Mouse (Mus musculus): ENCODE results near the gene Sept9. TPM values are rescaled to one million over a fixed set of nuclear protein-coding genes. Genes with fewer than 3 reads are reported as not detected.

Gene Sept9
- polyA plus RNA-seq, 2 experiments: 78.7 to 125 TPM

- Histone ChIP-seq H3K27ac (replicated peaks; ENCODE audit: low read depth, low read length) (peak overlapping the region; percentile 65; the same call in 1 of the 2 replicates), H3K27me3 (ENCODE audit: control insufficient read depth, insufficient read depth, low read length) (no peaks in the 10 kb centered on the region), H3K4me3 (replicated peaks; ENCODE audit: low read length) (no peak overlapping the region), H3K36me3 (ENCODE audit: control insufficient read depth, insufficient read depth, low read length) (peaks cover 13% of the 10 kb centered on the region), H3K4me2 (replicated peaks; ENCODE audit: low read depth, low read length, severe bottlenecking) (no peak overlapping the region), H3K9ac (ENCODE audit: low read depth, low read length, severe bottlenecking) (no peak overlapping the region), H3K4me1 (ENCODE audit: control insufficient read depth, insufficient read depth, low read length) (peaks cover 9% of the 10 kb centered on the region), H3K9me3 (ENCODE audit: control insufficient read depth, low read length) (no peaks in the 10 kb centered on the region)
- 77% methylated on average over 3 of the region's 3 CpGs for WGBS
- DNase-seq (ENCODE audit: low spot score) (no peak), ATAC-seq (ENCODE audit: low FRiP score, low read depth) (no peak)
- TF ChIP-seq POLR2A (IDR thresholded peaks at IDR 0.05; ENCODE audit: borderline replicate concordance, extremely low read depth, insufficient read depth, insufficient read length): no peak
These were observed 97.8 kb downstream of the Sept9 start for GRCm38 (mm10) chr11:117297190-117297829.

DNA sequence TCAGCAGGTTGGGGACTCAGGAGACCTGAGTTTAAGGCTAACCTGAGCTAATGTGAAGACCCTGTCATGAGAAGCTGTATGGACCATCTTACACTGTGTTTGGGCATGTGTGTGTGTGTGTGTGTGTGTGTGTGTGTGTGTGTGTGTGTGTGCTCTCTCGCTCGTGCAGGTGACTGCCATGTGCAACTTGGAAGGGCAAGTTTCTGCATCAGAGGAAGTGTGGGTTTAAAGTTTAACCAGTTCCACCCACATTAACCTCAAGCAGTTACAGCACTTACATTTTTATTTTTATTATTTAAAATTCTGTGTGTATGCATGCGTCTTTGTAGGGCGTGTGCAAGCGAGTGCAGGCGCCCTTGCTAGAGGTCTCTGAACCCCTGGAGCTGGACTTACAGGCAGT is 100.3 kb downstream of the Sept9 start:
- WGBS: 95% methylated on average over 6 of the region's 6 CpGs
- no peak overlapping the region for H3K27ac ChIP-seq (replicated peaks; ENCODE audit: low read depth, low read length)
- no peak for ATAC-seq (ENCODE audit: low FRiP score, low read depth)
- TF ChIP-seq POLR2A (IDR thresholded peaks at IDR 0.05; ENCODE audit: borderline replicate concordance, extremely low read depth, insufficient read depth, insufficient read length): no peak
- H3K4me2 ChIP-seq (replicated peaks; ENCODE audit: low read depth, low read length, severe bottlenecking): no peak overlapping the region
- no peaks in the 10 kb centered on the region for H3K9me3 ChIP-seq (ENCODE audit: control insufficient read depth, low read length)
- H3K9ac ChIP-seq (ENCODE audit: low read depth, low read length, severe bottlenecking): no peak overlapping the region
- H3K27me3 ChIP-seq (ENCODE audit: control insufficient read depth, insufficient read depth, low read length): no peaks in the 10 kb centered on the region
- peaks cover 11% of the 10 kb centered on the region; the same call in 1 of the 2 replicates for H3K36me3 ChIP-seq (ENCODE audit: control insufficient read depth, insufficient read depth, low read length)
- no peak for DNase-seq (ENCODE audit: low spot score)
- H3K4me3 ChIP-seq (replicated peaks; ENCODE audit: low read length): no peak overlapping the region
- peaks cover 14% of the 10 kb centered on the region for H3K4me1 ChIP-seq (ENCODE audit: control insufficient read depth, insufficient read depth, low read length)

DNA sequence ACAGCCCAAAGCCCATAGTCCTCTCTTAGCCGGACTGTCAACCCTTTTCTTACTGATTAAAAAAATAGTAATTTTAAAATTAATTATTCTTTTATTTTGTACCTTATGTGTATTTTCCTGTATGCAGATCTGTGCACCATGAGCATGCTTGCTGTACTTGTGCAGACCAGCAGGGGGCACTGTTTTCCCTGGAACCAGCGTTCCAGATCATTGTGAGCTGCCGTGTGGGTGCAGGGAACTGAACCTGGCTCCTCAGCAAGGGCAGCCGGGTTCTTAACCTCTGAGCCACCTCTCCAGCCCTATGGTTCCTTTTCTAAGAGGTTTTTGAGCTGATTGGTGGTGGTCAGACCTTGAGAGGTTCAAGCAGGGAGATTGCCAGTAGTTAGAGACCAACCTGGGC is 101.3 kb downstream of the Sept9 start:
- H3K4me3 ChIP-seq (replicated peaks; ENCODE audit: low read length): no peak overlapping the region
- ATAC-seq (ENCODE audit: low FRiP score, low read depth) (no peak), DNase-seq (ENCODE audit: low spot score) (no peak)
- H3K9ac ChIP-seq (ENCODE audit: low read depth, low read length, severe bottlenecking): no peak overlapping the region
- H3K36me3 ChIP-seq (ENCODE audit: control insufficient read depth, insufficient read depth, low read length): peaks cover 11% of the 10 kb centered on the region; the same call in 1 of the 2 replicates
- H3K4me2 ChIP-seq (replicated peaks; ENCODE audit: low read depth, low read length, severe bottlenecking): no peak overlapping the region
- TF ChIP-seq POLR2A (IDR thresholded peaks at IDR 0.05; ENCODE audit: borderline replicate concordance, extremely low read depth, insufficient read depth, insufficient read length): no peak
- peak overlapping the region; percentile 67 for H3K27ac ChIP-seq (replicated peaks; ENCODE audit: low read depth, low read length)
- H3K9me3 ChIP-seq (ENCODE audit: control insufficient read depth, low read length): no peaks in the 10 kb centered on the region
- H3K4me1 ChIP-seq (ENCODE audit: control insufficient read depth, insufficient read depth, low read length): peaks cover 14% of the 10 kb centered on the region
- H3K27me3 ChIP-seq (ENCODE audit: control insufficient read depth, insufficient read depth, low read length): no peaks in the 10 kb centered on the region
- 85% methylated on average over 4 of the region's 4 CpGs for WGBS

DNA sequence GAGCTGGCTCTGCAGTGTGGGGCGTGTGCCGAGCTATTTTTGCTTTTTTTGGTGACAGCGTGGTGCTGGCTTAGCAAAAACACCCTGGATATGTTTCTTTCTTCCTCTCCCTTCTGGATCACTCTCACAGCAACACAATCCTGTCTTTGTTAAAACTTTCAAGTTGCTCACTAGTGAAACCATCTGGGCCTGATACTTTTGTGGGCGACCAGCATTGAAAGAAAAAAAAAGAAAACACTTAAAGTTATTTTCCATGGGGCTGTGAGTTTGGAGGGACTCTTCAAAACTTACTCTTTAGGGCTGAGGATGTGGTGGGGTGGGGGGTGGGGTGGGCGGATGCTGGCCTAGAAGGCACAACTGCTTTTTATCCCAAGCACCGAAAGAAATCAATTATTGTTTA is 102.3 kb downstream of the Sept9 start:
- Histone ChIP-seq H3K9me3 (ENCODE audit: control insufficient read depth, low read length) (no peaks in the 10 kb centered on the region), H3K4me3 (replicated peaks; ENCODE audit: low read length) (no peak overlapping the region), H3K4me1 (ENCODE audit: control insufficient read depth, insufficient read depth, low read length) (peaks cover 17% of the 10 kb centered on the region), H3K27ac (replicated peaks; ENCODE audit: low read depth, low read length) (peak overlapping the region; percentile 67), H3K4me2 (replicated peaks; ENCODE audit: low read depth, low read length, severe bottlenecking) (no peak overlapping the region), H3K27me3 (ENCODE audit: control insufficient read depth, insufficient read depth, low read length) (no peaks in the 10 kb centered on the region), H3K9ac (ENCODE audit: low read depth, low read length, severe bottlenecking) (no peak overlapping the region), H3K36me3 (ENCODE audit: control insufficient read depth, insufficient read depth, low read length) (peaks cover 9% of the 10 kb centered on the region; the same call in 1 of the 2 replicates)
- DNase-seq (ENCODE audit: low spot score) (no peak), ATAC-seq (ENCODE audit: low FRiP score, low read depth) (no peak; the same call in 1 of the 2 replicates)
- no peak for TF ChIP-seq POLR2A (IDR thresholded peaks at IDR 0.05; ENCODE audit: borderline replicate concordance, extremely low read depth, insufficient read depth, insufficient read length)
- WGBS: 63% methylated on average over 6 of the region's 6 CpGs

GRCm38 (mm10) chr11:117302371-117302770 is 102.9 kb downstream of the Sept9 start:
- 71% methylated on average over 5 of the region's 5 CpGs for WGBS
- ATAC-seq (ENCODE audit: low FRiP score, low read depth) (no peak), DNase-seq (ENCODE audit: low spot score) (no peak)
- Histone ChIP-seq H3K4me1 (ENCODE audit: control insufficient read depth, insufficient read depth, low read length) (peaks cover 23% of the 10 kb centered on the region), H3K9me3 (ENCODE audit: control insufficient read depth, low read length) (no peaks in the 10 kb centered on the region), H3K36me3 (ENCODE audit: control insufficient read depth, insufficient read depth, low read length) (peaks cover 4% of the 10 kb centered on the region; the same call in 1 of the 2 replicates), H3K27ac (replicated peaks; ENCODE audit: low read depth, low read length) (peak overlapping the region; percentile 67), H3K9ac (ENCODE audit: low read depth, low read length, severe bottlenecking) (no peak overlapping the region), H3K4me2 (replicated peaks; ENCODE audit: low read depth, low read length, severe bottlenecking) (no peak overlapping the region), H3K27me3 (ENCODE audit: control insufficient read depth, insufficient read depth, low read length) (no peaks in the 10 kb centered on the region), H3K4me3 (replicated peaks; ENCODE audit: low read length) (no peak overlapping the region)
- TF ChIP-seq POLR2A (IDR thresholded peaks at IDR 0.05; ENCODE audit: borderline replicate concordance, extremely low read depth, insufficient read depth, insufficient read length): no peak
